Mouse (Mus musculus) stomach, embryonic 15.5 days (tissue): ENCODE results near the gene Vil1. TPM values are rescaled to one million over a fixed set of nuclear protein-coding genes. Genes with fewer than 3 reads are reported as not detected.

Source experiments
- ATAC-seq: fragments of 200-750 bp; cut with Nextera tagmentation; 2 replicates; pipeline ENCODE4 v1.8.0; 2017; ENCODE audit warnings: low read depth, moderate number of reproducible peaks, moderate TSS enrichment; ENCODE audit not compliant: insufficient read depth, low FRiP score
- H3K27ac ChIP-seq: fragments of 300-500 bp; sonication (generic); 2 replicates; pipeline ENCODE4 v1.5.1; 2015; ENCODE audit warnings: mild to moderate bottlenecking, inconsistent platforms
- H3K27me3 ChIP-seq: fragments of 300-500 bp; sonication (generic); replicated peaks from 2 replicates; pipeline ENCODE4 v1.6.1; 2015; ENCODE audit warnings: inconsistent platforms
- H3K36me3 ChIP-seq: fragments of 300-500 bp; sonication (generic); 2 replicates; pipeline ENCODE4 v1.6.1; 2015; ENCODE audit warnings: inconsistent platforms
- H3K4me1 ChIP-seq: fragments of 300-500 bp; sonication (generic); 2 replicates; pipeline ENCODE4 v1.6.1; 2015; ENCODE audit warnings: inconsistent platforms
- H3K4me2 ChIP-seq: fragments of 300-500 bp; sonication (generic); 2 replicates; pipeline ENCODE4 v1.6.1; 2015; ENCODE audit warnings: mild to moderate bottlenecking, inconsistent platforms
- H3K4me3 ChIP-seq: fragments of 300-500 bp; sonication (generic); replicated peaks from 2 replicates; pipeline ENCODE4 v1.5.1; 2015; ENCODE audit warnings: inconsistent platforms
- H3K9ac ChIP-seq: fragments of 300-500 bp; sonication (generic); 2 replicates; pipeline ENCODE4 v1.6.1; 2015; ENCODE audit warnings: inconsistent platforms
- H3K9me3 ChIP-seq: fragments of 300-500 bp; sonication (generic); 2 replicates; pipeline ENCODE4 v1.6.1; 2016; ENCODE audit warnings: inconsistent platforms
- WGBS: fragments of 180-500 bp; shearing (Covaris S2); methylation state at CpG from one replicate; pipeline ENCODE4 v1.1.7; 2015; 5-methylcytosine and 5-hydroxymethylcytosine counted together
- polyA plus RNA-seq: library from polyadenylated mRNA; unstranded; fragments of >200 nt; fragmentation: Nextera tagmentation; extraction: Ambion mirVana; gene quantifications from 2 replicates; pipeline ENCODE4 v1.2.1, GENCODE M21; 2015

Gene Vil1
- polyA plus RNA-seq = 32.2 and 41.1 TPM in 2 replicates

- peak within 1 kb of the TSS; percentile 54 for H3K27ac ChIP-seq
- H3K4me1 ChIP-seq = no peaks in the 10 kb centered on the region; the same call in 1 of the 2 replicates
- H3K9ac ChIP-seq = no peak within 1 kb of the TSS
- H3K9me3 ChIP-seq = no peaks in the 10 kb centered on the region
- peak within 1 kb of the TSS; percentile 7; the same call in 1 of the 2 replicates for H3K4me3 ChIP-seq
- WGBS = 45% methylated on average over 15 of the region's 15 CpGs
- ATAC-seq = peak; percentile 75
- peak within 1 kb of the TSS; percentile 9; the same call in 1 of the 2 replicates for H3K4me2 ChIP-seq
- no peaks in the 10 kb centered on the region for H3K27me3 ChIP-seq
- H3K36me3 ChIP-seq = no peaks in the 10 kb centered on the region
Observed at GRCm38 (mm10) chr1:74408589-74409504, at the start of gene Vil1. Gene Vil1, plus strand, starts transcription at chr1:74409376.

- H3K4me1 ChIP-seq = no peaks in the 10 kb centered on the region
- H3K27me3 ChIP-seq = no peaks in the 10 kb centered on the region
- no peak overlapping the region for H3K9ac ChIP-seq
- no peak overlapping the region for H3K27ac ChIP-seq
- WGBS = 83% methylated on average over 5 of the region's 5 CpGs
- H3K4me3 ChIP-seq = no peak overlapping the region
- no peak for ATAC-seq
- no peaks in the 10 kb centered on the region for H3K9me3 ChIP-seq
- H3K36me3 ChIP-seq = no peaks in the 10 kb centered on the region
- no peak overlapping the region for H3K4me2 ChIP-seq
Observed at GRCm38 (mm10) chr1:74359952-74360517, 49.1 kb upstream of the Vil1 start.

- Histone ChIP-seq H3K27ac (no peak within 1 kb of the TSS), H3K4me3 (no peak within 1 kb of the TSS), H3K9ac (no peak within 1 kb of the TSS), H3K27me3 (no peaks in the 10 kb centered on the region), H3K9me3 (no peaks in the 10 kb centered on the region), H3K4me1 (no peaks in the 10 kb centered on the region), H3K4me2 (no peak within 1 kb of the TSS), H3K36me3 (no peaks in the 10 kb centered on the region)
- WGBS = 0% methylated on average over 2 of the region's 2 CpGs
- peak; percentile 21; the same call in 1 of the 2 replicates for ATAC-seq
Observed at GRCm38 (mm10) chr1:74361812-74362211, 47.4 kb upstream of the Vil1 start, which contains the start of gene Catip. Gene Catip, plus strand, starts transcription at chr1:74362108.

- H3K9me3 ChIP-seq = no peaks in the 10 kb centered on the region
- H3K27ac ChIP-seq = no peak overlapping the region
- no peaks in the 10 kb centered on the region; the same call in 1 of the 2 replicates for H3K4me1 ChIP-seq
- H3K36me3 ChIP-seq = no peaks in the 10 kb centered on the region
- H3K27me3 ChIP-seq = no peaks in the 10 kb centered on the region
- 62% methylated on average over 17 of the region's 17 CpGs for WGBS
- no peak overlapping the region for H3K4me3 ChIP-seq
- no peak overlapping the region for H3K4me2 ChIP-seq
- 0 out of 2 replicates have a peak, but pooled peaks have one; percentile 12 for ATAC-seq
- H3K9ac ChIP-seq = no peak overlapping the region
Observed at GRCm38 (mm10) chr1:74362325-74363229, 46.6 kb upstream of the Vil1 start.

- Histone ChIP-seq H3K4me3 (no peak overlapping the region), H3K36me3 (no peaks in the 10 kb centered on the region), H3K27ac (no peak overlapping the region), H3K27me3 (no peaks in the 10 kb centered on the region), H3K9ac (no peak overlapping the region), H3K4me2 (no peak overlapping the region), H3K4me1 (no peaks in the 10 kb centered on the region; the same call in none of the 2 replicates), H3K9me3 (no peaks in the 10 kb centered on the region)
- WGBS = 64% methylated on average over 5 of the region's 5 CpGs
- ATAC-seq = no peak
Observed at GRCm38 (mm10) chr1:74363437-74363836, 45.7 kb upstream of the Vil1 start.

GRCm38 (mm10) chr1:74364270-74364669 is 44.9 kb upstream of the Vil1 start:
- Histone ChIP-seq H3K9ac (no peak overlapping the region), H3K4me2 (no peak overlapping the region), H3K4me3 (no peak overlapping the region), H3K4me1 (no peaks in the 10 kb centered on the region; the same call in none of the 2 replicates), H3K9me3 (no peaks in the 10 kb centered on the region), H3K27ac (no peak overlapping the region), H3K36me3 (no peaks in the 10 kb centered on the region), H3K27me3 (no peaks in the 10 kb centered on the region)
- no peak for ATAC-seq
- WGBS = 67% methylated on average over 8 of the region's 8 CpGs

- peak overlapping the region; percentile 79 for H3K4me2 ChIP-seq
- WGBS = 11% methylated on average over 34 of the region's 34 CpGs
- peak; percentile 82 for ATAC-seq
- no peaks in the 10 kb centered on the region for H3K27me3 ChIP-seq
- no peaks in the 10 kb centered on the region for H3K36me3 ChIP-seq
- peak overlapping the region; percentile 38 for H3K4me3 ChIP-seq
- H3K9me3 ChIP-seq = no peaks in the 10 kb centered on the region
- no peaks in the 10 kb centered on the region; the same call in none of the 2 replicates for H3K4me1 ChIP-seq
- no peak overlapping the region for H3K27ac ChIP-seq
- peak overlapping the region; percentile 34; the same call in 1 of the 2 replicates for H3K9ac ChIP-seq
Observed at GRCm38 (mm10) chr1:74367886-74368645, 41.1 kb upstream of the Vil1 start.

GRCm38 (mm10) chr1:74370040-74370439 is 39.1 kb upstream of the Vil1 start:
- Histone ChIP-seq H3K36me3 (no peaks in the 10 kb centered on the region), H3K9me3 (no peaks in the 10 kb centered on the region), H3K4me1 (no peaks in the 10 kb centered on the region; the same call in none of the 2 replicates), H3K9ac (no peak overlapping the region), H3K27ac (no peak overlapping the region), H3K4me3 (no peak overlapping the region), H3K4me2 (no peak overlapping the region), H3K27me3 (no peaks in the 10 kb centered on the region)
- 44% methylated on average over 4 of the region's 4 CpGs for WGBS
- no peak for ATAC-seq

GRCm38 (mm10) chr1:74373372-74373771 is 35.8 kb upstream of the Vil1 start:
- H3K27ac ChIP-seq = no peak overlapping the region
- ATAC-seq = no peak
- WGBS = 77% methylated on average over 4 of the region's 4 CpGs
- no peaks in the 10 kb centered on the region for H3K36me3 ChIP-seq
- H3K4me1 ChIP-seq = peaks cover 5% of the 10 kb centered on the region; the same call in 1 of the 2 replicates
- H3K9ac ChIP-seq = no peak overlapping the region
- no peak overlapping the region for H3K4me3 ChIP-seq
- no peaks in the 10 kb centered on the region for H3K9me3 ChIP-seq
- H3K4me2 ChIP-seq = no peak overlapping the region
- H3K27me3 ChIP-seq = no peaks in the 10 kb centered on the region

GRCm38 (mm10) chr1:74374980-74375379 is 34.2 kb upstream of the Vil1 start, which contains the start of gene Slc11a1:
Gene Slc11a1, plus strand, starts transcription at chr1:74375195.
- peak within 1 kb of the TSS; percentile 3; the same call in 1 of the 2 replicates for H3K4me2 ChIP-seq
- H3K4me3 ChIP-seq = no peak within 1 kb of the TSS; the same call in 1 of the 2 replicates
- no peaks in the 10 kb centered on the region for H3K9me3 ChIP-seq
- no peaks in the 10 kb centered on the region for H3K36me3 ChIP-seq
- no peaks in the 10 kb centered on the region for H3K27me3 ChIP-seq
- H3K4me1 ChIP-seq = 0 out of 2 replicates have a peak, but pooled peaks cover 5% of the 10 kb centered on the region
- ATAC-seq = no peak
- WGBS = 64% methylated on average over 8 of the region's 8 CpGs
- no peak within 1 kb of the TSS for H3K27ac ChIP-seq
- no peak within 1 kb of the TSS for H3K9ac ChIP-seq
